Mouse (Mus musculus) kidney, embryonic 15.5 days (tissue): ENCODE measurements at regions not wholly inside any gene's neighbourhood (a gene's known extent, or its start where the extent isn't known, plus 50 kb on each side); places are given as distances from the start of the nearest gene placed in this dataset.
A peak's percentile ranks its signal among the peaks of the same experiment; 100 is the strongest.

Experiments
- ATAC-seq: fragments of 200-750 bp; cut with Nextera tagmentation; replicated peaks from 2 replicates; pipeline ENCODE4 v1.8.0; 2017; ENCODE audit warnings: moderate TSS enrichment; ENCODE audit not compliant: low FRiP score
- H3K27ac ChIP-seq: fragments of 300-500 bp; sonication (generic); 2 replicates; pipeline ENCODE4 v1.5.1; 2015; ENCODE audit warnings: mild to moderate bottlenecking, inconsistent platforms
- H3K27me3 ChIP-seq: fragments of 300-500 bp; sonication (generic); 2 replicates; pipeline ENCODE4 v1.6.1; 2015; ENCODE audit warnings: inconsistent platforms
- H3K36me3 ChIP-seq: fragments of 300-500 bp; sonication (generic); 2 replicates; pipeline ENCODE4 v1.6.1; 2015; ENCODE audit warnings: inconsistent platforms
- H3K4me1 ChIP-seq: fragments of 300-500 bp; sonication (generic); 2 replicates; pipeline ENCODE4 v1.6.1; 2015; ENCODE audit warnings: inconsistent platforms
- H3K4me2 ChIP-seq: fragments of 300-500 bp; sonication (generic); 2 replicates; pipeline ENCODE4 v1.6.1; 2015; ENCODE audit warnings: moderate library complexity, mild to moderate bottlenecking, inconsistent platforms
- H3K4me3 ChIP-seq: fragments of 300-500 bp; sonication (generic); replicated peaks from 2 replicates; pipeline ENCODE4 v1.5.1; 2015; ENCODE audit warnings: mild to moderate bottlenecking, inconsistent platforms
- H3K9ac ChIP-seq: fragments of 300-500 bp; sonication (generic); 2 replicates; pipeline ENCODE4 v1.6.1; 2015; ENCODE audit warnings: mild to moderate bottlenecking, inconsistent platforms
- H3K9me3 ChIP-seq: fragments of 300-500 bp; sonication (generic); replicated peaks from 2 replicates; pipeline ENCODE4 v1.6.1; 2016; ENCODE audit warnings: inconsistent platforms
- WGBS: fragments of 180-500 bp; shearing (Covaris S2); methylation state at CpG from one replicate; pipeline ENCODE4 v1.1.7; 2015; ENCODE audit warnings: mixed read lengths; 5-methylcytosine and 5-hydroxymethylcytosine counted together

DNA sequence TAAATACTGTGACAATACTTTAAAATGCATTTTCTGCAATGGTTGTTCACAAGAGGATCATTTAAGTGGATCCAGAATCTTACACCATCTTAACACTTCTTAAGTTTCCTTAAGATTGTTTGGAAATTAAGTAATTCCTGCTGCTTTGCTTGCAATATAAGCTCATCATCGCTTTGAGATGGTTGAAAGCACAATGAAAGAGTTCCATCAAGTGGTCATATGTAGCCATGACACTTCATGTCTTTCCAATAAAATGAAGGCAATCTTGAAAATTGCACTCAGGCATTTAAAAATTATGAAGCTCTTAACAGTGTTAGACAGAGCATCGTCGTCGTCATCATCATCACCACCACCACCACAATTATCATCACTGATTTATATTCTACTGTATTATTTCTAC, 223.8 kb downstream of the Lipi start:
- Histone ChIP-seq H3K9me3 (no peaks in the 10 kb centered on the region), H3K4me3 (no peak overlapping the region), H3K27me3 (no peaks in the 10 kb centered on the region), H3K36me3 (no peaks in the 10 kb centered on the region), H3K9ac (no peak overlapping the region), H3K27ac (no peak overlapping the region), H3K4me1 (no peaks in the 10 kb centered on the region), H3K4me2 (no peak overlapping the region)
- no peak for ATAC-seq
- 80% methylated on average over 4 of the region's 4 CpGs for WGBS

DNA sequence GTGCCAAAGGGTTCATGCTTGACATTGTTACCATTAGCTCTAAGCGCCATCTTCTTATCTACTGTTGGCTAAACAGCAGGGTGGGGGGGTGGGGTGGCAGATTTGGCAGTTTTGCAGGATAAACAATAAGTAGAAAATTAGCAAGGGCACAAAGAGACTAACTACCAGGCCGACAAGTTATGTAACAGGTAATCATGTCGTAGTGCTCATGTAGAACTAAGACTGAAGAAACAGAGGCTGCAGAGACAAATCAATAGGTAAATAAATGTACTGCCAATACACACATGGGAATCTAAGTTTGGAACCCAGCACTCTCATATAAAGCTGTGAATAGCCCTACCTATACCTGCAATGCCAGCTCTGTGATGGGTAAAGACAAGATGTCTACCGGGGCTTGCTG, 225.1 kb downstream of the Lipi start:
- Histone ChIP-seq H3K9me3 (no peaks in the 10 kb centered on the region), H3K9ac (no peak overlapping the region), H3K4me1 (no peaks in the 10 kb centered on the region), H3K36me3 (no peaks in the 10 kb centered on the region), H3K27me3 (no peaks in the 10 kb centered on the region), H3K4me3 (no peak overlapping the region), H3K4me2 (no peak overlapping the region), H3K27ac (no peak overlapping the region)
- 86% methylated on average over 4 of the region's 4 CpGs for WGBS
- no peak for ATAC-seq

DNA sequence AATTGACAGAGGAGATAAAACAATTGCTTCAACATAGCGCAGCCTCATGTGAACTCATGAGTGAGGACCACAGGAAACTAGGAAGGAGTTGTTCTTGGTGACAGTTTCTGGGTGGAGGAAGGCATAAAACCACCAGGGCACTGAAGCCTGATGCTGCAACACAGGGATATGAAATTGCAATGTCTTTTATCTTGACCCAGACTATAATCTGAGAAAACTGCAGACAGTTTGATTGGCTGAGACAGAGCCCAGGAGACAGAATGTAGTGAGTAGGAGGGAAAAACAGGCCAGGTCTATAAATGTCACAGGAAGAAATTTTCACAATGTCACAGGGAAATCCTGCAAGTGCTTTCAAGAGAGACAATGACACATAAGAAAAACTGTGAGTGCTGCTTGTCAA, 232.5 kb downstream of the Lipi start:
- Histone ChIP-seq H3K9ac (no peak overlapping the region), H3K36me3 (no peaks in the 10 kb centered on the region), H3K4me2 (no peak overlapping the region), H3K4me1 (no peaks in the 10 kb centered on the region), H3K27ac (no peak overlapping the region), H3K9me3 (no peaks in the 10 kb centered on the region), H3K4me3 (no peak overlapping the region), H3K27me3 (no peaks in the 10 kb centered on the region)
- no peak for ATAC-seq
- 87% methylated on average over 1 of the region's 1 CpGs for WGBS

DNA sequence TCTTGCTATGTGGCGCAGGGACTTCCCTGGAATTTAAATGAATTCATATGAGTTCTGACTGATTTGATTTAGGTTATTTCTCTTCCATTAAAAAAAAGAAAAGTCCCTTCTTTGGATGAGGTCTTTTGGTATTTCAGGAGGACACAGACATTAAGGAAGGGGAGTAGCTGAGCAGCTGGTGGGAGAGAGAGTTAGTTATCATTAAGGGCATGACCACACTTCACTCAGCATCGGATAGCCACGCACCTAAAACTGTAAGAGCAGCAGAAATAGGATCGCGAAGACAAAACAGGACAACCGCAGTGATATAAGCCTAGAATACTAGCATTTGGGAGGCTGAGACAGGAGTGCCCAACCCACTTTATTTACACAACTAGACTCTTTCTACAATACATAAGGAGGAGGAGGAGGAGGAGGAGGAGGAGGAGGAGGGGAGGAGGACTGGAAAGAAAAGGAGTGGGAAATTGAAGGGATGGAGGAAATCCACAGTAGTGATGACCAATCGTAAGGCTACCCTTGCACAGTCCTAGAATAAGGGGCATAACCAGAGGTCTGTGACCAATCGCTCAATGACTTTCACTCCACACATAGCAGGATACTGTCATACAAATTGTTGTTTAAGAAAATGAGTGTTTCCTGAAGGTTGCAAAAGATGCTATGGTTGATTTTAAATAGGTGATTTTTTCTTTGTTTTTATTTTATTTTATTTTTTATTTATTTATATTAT, 241.5 kb downstream of the Lipi start:
- peak; percentile 43; the same call in 1 of the 2 replicates for ATAC-seq
- 80% methylated on average over 8 of the region's 8 CpGs for WGBS
- H3K27ac ChIP-seq, result no peak overlapping the region
- H3K36me3 ChIP-seq, result no peaks in the 10 kb centered on the region
- no peaks in the 10 kb centered on the region for H3K4me1 ChIP-seq
- H3K27me3 ChIP-seq, result no peaks in the 10 kb centered on the region
- H3K9me3 ChIP-seq, result no peaks in the 10 kb centered on the region
- no peak overlapping the region for H3K4me2 ChIP-seq
- no peak overlapping the region for H3K9ac ChIP-seq
- no peak overlapping the region for H3K4me3 ChIP-seq

DNA sequence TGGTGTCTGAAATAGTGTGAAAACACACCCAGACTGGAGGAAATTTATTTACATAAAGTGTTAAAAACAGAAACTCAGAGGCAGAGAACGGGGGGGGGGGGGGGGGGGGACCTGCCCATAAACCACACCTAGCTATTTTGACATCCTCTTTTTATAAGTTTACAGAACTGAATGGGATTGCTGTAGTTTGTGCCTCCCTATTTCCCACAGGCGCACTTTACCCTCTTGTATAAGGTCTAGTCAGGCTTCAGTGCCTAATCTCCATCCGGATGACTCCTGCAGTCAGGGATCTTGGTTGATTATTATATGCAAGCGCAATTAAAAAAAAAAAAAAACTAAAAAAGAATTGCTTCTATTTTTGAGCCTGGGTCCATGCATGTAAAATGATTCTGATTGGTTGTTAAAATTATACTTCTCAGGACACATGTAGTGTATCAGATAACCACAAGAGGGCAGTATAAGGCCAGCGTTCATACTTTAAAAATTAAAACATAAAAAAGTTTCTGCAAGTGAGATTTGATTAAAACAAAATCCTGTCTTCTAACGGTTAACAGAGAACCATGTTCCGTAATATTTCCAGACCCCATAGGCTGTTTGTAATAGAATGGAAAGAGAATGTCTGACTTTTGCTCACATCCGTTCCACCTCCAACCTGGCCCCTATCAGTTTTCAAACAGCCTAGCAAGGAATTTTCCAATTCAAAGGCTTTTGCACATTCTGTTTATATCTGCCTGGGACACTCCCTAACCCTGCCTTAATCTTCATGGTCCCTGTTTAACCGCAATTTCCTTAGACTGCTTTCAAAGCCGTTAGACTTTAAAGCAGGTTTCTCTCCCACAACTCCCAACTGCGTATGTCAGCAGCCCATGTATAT, 242.6 kb downstream of the Lipi start:
- H3K4me2 ChIP-seq, result peak overlapping the region; percentile 41
- H3K4me1 ChIP-seq, result no peaks in the 10 kb centered on the region
- H3K9me3 ChIP-seq, result no peaks in the 10 kb centered on the region
- WGBS, result 36% methylated on average over 11 of the region's 11 CpGs
- H3K27ac ChIP-seq, result no peak overlapping the region
- ATAC-seq, result peak; percentile 56
- no peaks in the 10 kb centered on the region for H3K27me3 ChIP-seq
- H3K36me3 ChIP-seq, result no peaks in the 10 kb centered on the region
- no peak overlapping the region for H3K4me3 ChIP-seq
- H3K9ac ChIP-seq, result no peak overlapping the region

DNA sequence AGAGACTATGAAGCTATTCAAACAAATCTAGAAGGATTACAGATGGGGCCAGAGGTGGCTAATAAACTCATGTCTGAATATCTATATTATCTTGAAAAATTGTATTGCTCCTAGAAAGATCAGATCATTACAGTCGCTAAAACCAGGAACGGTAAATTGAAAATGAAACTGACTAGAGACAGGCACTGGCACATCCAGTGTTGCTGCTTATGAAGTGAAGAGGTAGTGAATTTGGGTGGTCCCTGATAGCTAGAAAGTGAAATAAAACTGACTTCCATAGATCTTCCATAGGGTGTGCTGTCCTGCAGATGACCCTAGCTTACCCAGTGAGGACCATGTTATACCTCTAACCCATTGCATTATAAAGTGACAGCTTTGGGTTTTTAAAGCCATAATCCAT, 251.6 kb downstream of the Lipi start:
- no peak overlapping the region for H3K4me2 ChIP-seq
- no peak overlapping the region for H3K9ac ChIP-seq
- no peak overlapping the region for H3K4me3 ChIP-seq
- H3K27ac ChIP-seq, result no peak overlapping the region
- no peaks in the 10 kb centered on the region for H3K9me3 ChIP-seq
- 87% methylated on average over 2 of the region's 2 CpGs for WGBS
- no peaks in the 10 kb centered on the region for H3K4me1 ChIP-seq
- H3K27me3 ChIP-seq, result no peaks in the 10 kb centered on the region
- ATAC-seq, result no peak
- H3K36me3 ChIP-seq, result no peaks in the 10 kb centered on the region

DNA sequence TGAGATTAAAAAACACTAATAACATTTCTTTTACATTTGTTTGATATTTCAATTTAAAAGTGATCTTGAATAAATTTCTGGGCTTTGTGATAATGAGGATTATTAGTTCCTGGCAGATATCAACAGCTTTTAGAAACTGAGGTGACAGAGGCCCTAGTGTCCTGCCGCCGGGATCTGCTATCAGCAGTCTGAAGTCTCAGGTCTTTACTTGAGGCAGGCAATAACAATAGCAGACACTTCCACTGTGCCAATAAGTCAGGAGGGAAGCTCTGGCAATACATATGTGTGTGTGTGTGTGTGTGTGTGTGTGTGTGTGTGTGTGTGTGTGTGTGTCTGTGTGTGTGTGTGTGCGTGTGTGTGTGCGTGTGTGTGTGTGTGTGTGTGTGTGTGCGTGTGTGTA, 252.1 kb downstream of the Lipi start:
- H3K4me1 ChIP-seq, result no peaks in the 10 kb centered on the region
- no peaks in the 10 kb centered on the region for H3K9me3 ChIP-seq
- 76% methylated on average over 3 of the region's 5 CpGs for WGBS
- no peaks in the 10 kb centered on the region for H3K36me3 ChIP-seq
- no peak overlapping the region for H3K9ac ChIP-seq
- H3K4me2 ChIP-seq, result no peak overlapping the region
- no peak overlapping the region for H3K4me3 ChIP-seq
- no peak for ATAC-seq
- no peaks in the 10 kb centered on the region for H3K27me3 ChIP-seq
- no peak overlapping the region for H3K27ac ChIP-seq

DNA sequence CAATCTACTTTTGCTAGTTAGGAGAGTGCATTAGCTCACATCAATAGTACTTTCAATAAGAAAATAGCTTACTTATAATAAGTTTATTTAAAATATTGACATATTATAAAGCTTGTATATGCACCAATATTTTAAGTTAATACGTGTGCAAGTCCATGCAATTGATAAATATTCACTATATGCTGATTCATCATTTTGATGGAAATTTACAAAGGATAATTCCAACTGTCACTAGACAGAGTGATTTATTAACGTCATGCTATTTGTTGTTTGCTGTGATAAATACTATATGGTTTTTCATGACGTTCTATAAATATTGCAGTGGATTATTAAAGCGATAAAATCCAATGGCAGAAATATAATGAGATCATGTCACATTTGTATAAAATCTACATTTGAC, 253.0 kb downstream of the Lipi start:
- Histone ChIP-seq H3K4me1 (no peaks in the 10 kb centered on the region), H3K4me2 (no peak overlapping the region), H3K27ac (no peak overlapping the region), H3K36me3 (no peaks in the 10 kb centered on the region), H3K9me3 (no peaks in the 10 kb centered on the region), H3K4me3 (no peak overlapping the region), H3K9ac (no peak overlapping the region), H3K27me3 (no peaks in the 10 kb centered on the region)
- WGBS, result 91% methylated on average over 4 of the region's 4 CpGs
- no peak for ATAC-seq

DNA sequence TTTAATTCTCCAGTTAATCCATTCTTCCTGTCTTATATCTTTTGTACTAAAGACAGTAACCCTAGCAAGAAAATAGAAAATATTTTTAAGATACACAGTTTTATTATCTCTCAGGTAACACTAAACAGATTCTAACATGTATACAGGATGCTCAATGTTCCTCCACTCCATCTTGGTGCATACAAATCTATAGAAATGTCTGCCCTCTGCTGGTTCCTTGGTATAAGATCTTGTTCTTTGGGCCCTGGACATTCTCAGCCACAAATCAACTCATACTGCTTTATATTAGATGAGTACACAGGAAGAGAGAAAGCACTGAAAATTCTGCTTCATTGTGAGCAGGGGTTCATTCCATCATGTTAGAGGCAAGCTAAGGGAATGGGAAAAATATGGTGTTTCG, 260.6 kb downstream of the Lipi start:
- no peaks in the 10 kb centered on the region for H3K9me3 ChIP-seq
- H3K36me3 ChIP-seq, result no peaks in the 10 kb centered on the region
- 0 out of 2 replicates have a peak, but pooled peaks have one; percentile 46 for ATAC-seq
- no peak overlapping the region for H3K9ac ChIP-seq
- no peak overlapping the region for H3K27ac ChIP-seq
- WGBS, result 83% methylated on average over 1 of the region's 1 CpGs
- H3K27me3 ChIP-seq, result no peaks in the 10 kb centered on the region
- no peak overlapping the region for H3K4me2 ChIP-seq
- no peak overlapping the region for H3K4me3 ChIP-seq
- H3K4me1 ChIP-seq, result no peaks in the 10 kb centered on the region

DNA sequence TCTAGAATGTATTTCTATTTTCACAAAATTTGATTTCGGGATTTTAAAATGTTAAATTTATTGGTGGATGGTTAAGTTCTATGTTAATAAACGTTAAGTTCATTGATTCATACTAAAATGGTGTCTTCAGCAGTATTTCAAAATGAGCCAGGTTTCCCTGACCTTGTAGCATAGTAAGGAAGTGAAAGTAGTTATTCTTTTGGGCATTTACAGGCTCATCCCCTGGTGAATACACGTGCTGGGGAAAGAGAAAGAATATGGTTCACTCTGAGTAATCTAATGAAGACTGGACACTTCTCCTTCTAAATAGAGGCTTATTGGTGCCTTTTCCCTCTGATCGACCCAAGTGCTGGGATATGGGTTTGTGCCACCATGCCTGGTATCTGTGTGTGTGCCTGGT, 281.1 kb downstream of the Lipi start:
- Histone ChIP-seq H3K4me3 (no peak overlapping the region), H3K4me1 (no peaks in the 10 kb centered on the region), H3K4me2 (no peak overlapping the region), H3K27ac (no peak overlapping the region), H3K9me3 (no peaks in the 10 kb centered on the region), H3K36me3 (no peaks in the 10 kb centered on the region), H3K9ac (no peak overlapping the region), H3K27me3 (no peaks in the 10 kb centered on the region)
- no peak for ATAC-seq
- 74% methylated on average over 4 of the region's 4 CpGs for WGBS

DNA sequence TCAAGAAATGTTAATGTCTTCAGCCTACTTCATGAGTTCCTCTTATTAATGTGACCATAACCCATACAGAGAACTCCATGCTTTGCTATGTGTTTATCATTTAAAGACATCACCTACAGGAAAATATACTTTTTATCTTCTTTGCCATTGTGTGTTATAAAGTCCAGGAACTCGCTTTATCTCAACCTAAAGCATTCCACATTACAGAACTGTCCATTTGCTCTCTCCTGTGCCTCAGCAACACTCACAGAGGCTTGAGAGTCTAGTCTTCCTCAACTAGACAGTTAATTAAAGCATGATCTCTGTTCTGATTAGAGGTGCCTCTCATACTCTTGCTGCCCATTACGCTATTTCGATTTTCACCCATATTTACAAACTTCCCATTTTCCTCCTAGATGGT, 288.4 kb downstream of the Lipi start:
- no peaks in the 10 kb centered on the region for H3K4me1 ChIP-seq
- no peaks in the 10 kb centered on the region for H3K36me3 ChIP-seq
- WGBS, result 97% methylated on average over 3 of the region's 3 CpGs
- no peak overlapping the region for H3K4me2 ChIP-seq
- no peak overlapping the region for H3K27ac ChIP-seq
- no peaks in the 10 kb centered on the region for H3K9me3 ChIP-seq
- H3K4me3 ChIP-seq, result no peak overlapping the region
- no peaks in the 10 kb centered on the region for H3K27me3 ChIP-seq
- no peak overlapping the region for H3K9ac ChIP-seq
- no peak for ATAC-seq

DNA sequence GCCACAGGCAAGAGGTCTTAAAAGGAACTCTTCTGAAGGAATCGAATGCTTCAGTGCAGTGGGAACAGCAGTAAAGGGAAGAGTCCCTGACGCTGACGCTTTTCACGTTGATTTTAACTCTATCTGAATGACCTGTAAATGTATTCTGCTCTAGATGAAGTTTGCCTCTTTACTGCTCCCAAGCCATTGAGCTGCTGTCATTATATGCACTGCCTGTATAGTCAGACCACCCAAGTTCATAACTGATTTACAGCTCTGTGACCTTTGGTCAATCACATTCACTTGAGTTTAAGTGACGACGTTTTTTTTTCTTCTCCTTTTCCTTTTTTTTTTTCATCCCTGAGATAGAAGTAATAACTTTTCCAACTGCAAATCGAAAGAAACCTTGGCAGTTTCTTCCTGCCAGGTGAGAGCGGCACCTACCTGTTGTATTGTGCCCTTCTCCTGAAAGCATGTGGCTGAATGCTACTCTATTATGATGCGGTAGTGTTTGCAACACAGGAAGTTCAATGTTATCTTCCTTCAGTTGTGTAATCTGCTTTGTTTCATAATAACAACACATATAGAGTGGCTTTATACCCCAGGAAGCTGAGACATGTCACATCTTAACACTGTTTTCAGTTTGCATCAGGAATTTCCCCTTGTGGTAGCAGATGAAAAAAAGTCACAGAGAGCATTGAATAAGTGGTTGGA, 293.0 kb downstream of the Lipi start:
- no peak for ATAC-seq
- Histone ChIP-seq H3K9me3 (no peaks in the 10 kb centered on the region), H3K4me2 (no peak overlapping the region), H3K9ac (no peak overlapping the region), H3K27ac (no peak overlapping the region), H3K4me3 (no peak overlapping the region), H3K4me1 (no peaks in the 10 kb centered on the region), H3K36me3 (no peaks in the 10 kb centered on the region), H3K27me3 (no peaks in the 10 kb centered on the region)
- 50% methylated on average over 9 of the region's 9 CpGs for WGBS
